Mouse (Mus musculus) hindbrain, embryonic 10.5 days (tissue): Measurements from ENCODE around the gene Olfr71. TPM values are rescaled to one million over a fixed set of nuclear protein-coding genes. Genes with fewer than 3 reads are reported as not detected.

Source experiments
- DNase-seq: peaks from one replicate; pipeline ENCODE4 v3.0.0-alpha.2; 2017; ENCODE audit warnings: low spot score
- H3K27ac ChIP-seq: fragments of 300-500 bp; sonication (generic); 2 replicates; pipeline ENCODE4 v1.5.1; 2016; ENCODE audit warnings: mild to moderate bottlenecking, moderate library complexity
- H3K27me3 ChIP-seq: fragments of 300-500 bp; sonication (generic); 2 replicates; pipeline ENCODE4 v1.6.1; 2016; ENCODE audit warnings: mild to moderate bottlenecking; ENCODE audit not compliant: poor library complexity, insufficient read depth, severe bottlenecking
- H3K36me3 ChIP-seq: fragments of 300-500 bp; sonication (generic); 2 replicates; pipeline ENCODE4 v1.6.1; 2016; ENCODE audit warnings: mild to moderate bottlenecking, moderate library complexity
- H3K4me1 ChIP-seq: fragments of 300-500 bp; sonication (generic); replicated peaks from 2 replicates; pipeline ENCODE4 v1.6.1; 2016; ENCODE audit warnings: mild to moderate bottlenecking
- H3K4me3 ChIP-seq: fragments of 300-500 bp; sonication (generic); 2 replicates; pipeline ENCODE4 v1.5.1; 2016; ENCODE audit warnings: mild to moderate bottlenecking, moderate library complexity
- H3K9me3 ChIP-seq: fragments of 300-500 bp; sonication (generic); 2 replicates; pipeline ENCODE4 v1.6.1; 2016; ENCODE audit warnings: mild to moderate bottlenecking, moderate library complexity
- WGBS: fragments of 180-500 bp; shearing (Covaris S2); methylation state at CpG from one replicate; pipeline ENCODE4 v1.1.7; 2016; 5-methylcytosine and 5-hydroxymethylcytosine counted together
- polyA plus RNA-seq: library from polyadenylated mRNA; unstranded; fragments of >200 nt; fragmentation: Nextera tagmentation; extraction: Ambion mirVana; gene quantifications from 2 replicates; pipeline ENCODE4 v1.2.1, GENCODE M21; 2016

Gene Olfr71
- polyA plus RNA-seq, 1 experiment from 2014 or later: not detected

- H3K27ac ChIP-seq: no peak overlapping the region
- H3K4me1 ChIP-seq: peaks cover 28% of the 10 kb centered on the region
- DNase-seq: no peak
- 72% methylated on average over 5 of the region's 5 CpGs for WGBS
- no peaks in the 10 kb centered on the region for H3K27me3 ChIP-seq
- no peaks in the 10 kb centered on the region for H3K36me3 ChIP-seq
- no peak overlapping the region for H3K4me3 ChIP-seq
- no peaks in the 10 kb centered on the region for H3K9me3 ChIP-seq
These were observed 18.5 kb upstream of the Olfr71 start for GRCm38 (mm10) chr4:43728576-43728954.

- H3K36me3 ChIP-seq: no peaks in the 10 kb centered on the region
- H3K9me3 ChIP-seq: no peaks in the 10 kb centered on the region
- no peak overlapping the region for H3K4me3 ChIP-seq
- peaks cover 28% of the 10 kb centered on the region for H3K4me1 ChIP-seq
- no peak for DNase-seq
- H3K27ac ChIP-seq: no peak overlapping the region
- no peaks in the 10 kb centered on the region for H3K27me3 ChIP-seq
- WGBS: 71% methylated on average over 7 of the region's 7 CpGs
These were observed 17.9 kb upstream of the Olfr71 start for GRCm38 (mm10) chr4:43727718-43728575.

GRCm38 (mm10) chr4:43726995-43727394 is 16.9 kb upstream of the Olfr71 start, which contains the start of gene Hrct1:
TSS of gene Hrct1 (plus strand) at chr4:43727188.
- no peak for DNase-seq
- Histone ChIP-seq H3K27me3 (no peaks in the 10 kb centered on the region), H3K4me3 (no peak within 1 kb of the TSS), H3K9me3 (no peaks in the 10 kb centered on the region), H3K36me3 (no peaks in the 10 kb centered on the region), H3K27ac (no peak within 1 kb of the TSS), H3K4me1 (peaks cover 28% of the 10 kb centered on the region)
- WGBS: 54% methylated on average over 3 of the region's 3 CpGs

- DNase-seq: no peak
- H3K27me3 ChIP-seq: no peaks in the 10 kb centered on the region
- peaks cover 28% of the 10 kb centered on the region for H3K4me1 ChIP-seq
- no peaks in the 10 kb centered on the region for H3K36me3 ChIP-seq
- WGBS: 71% methylated on average over 12 of the region's 12 CpGs
- H3K9me3 ChIP-seq: no peaks in the 10 kb centered on the region
- no peak overlapping the region for H3K27ac ChIP-seq
- H3K4me3 ChIP-seq: no peak overlapping the region
These were observed 16.4 kb upstream of the Olfr71 start for GRCm38 (mm10) chr4:43726228-43726993.

GRCm38 (mm10) chr4:43724764-43725163 is 14.7 kb upstream of the Olfr71 start:
- no peaks in the 10 kb centered on the region for H3K9me3 ChIP-seq
- no peaks in the 10 kb centered on the region for H3K27me3 ChIP-seq
- no peaks in the 10 kb centered on the region for H3K36me3 ChIP-seq
- no peak overlapping the region for H3K4me3 ChIP-seq
- peaks cover 18% of the 10 kb centered on the region for H3K4me1 ChIP-seq
- 41% methylated on average over 1 of the region's 1 CpGs for WGBS
- no peak overlapping the region for H3K27ac ChIP-seq
- DNase-seq: peak; percentile 18

GRCm38 (mm10) chr4:43722191-43722590 is 12.1 kb upstream of the Olfr71 start:
- no peak for DNase-seq
- Histone ChIP-seq H3K4me3 (no peak overlapping the region), H3K4me1 (peaks cover 4% of the 10 kb centered on the region; the same call in 1 of the 2 replicates), H3K36me3 (no peaks in the 10 kb centered on the region), H3K27me3 (no peaks in the 10 kb centered on the region), H3K9me3 (no peaks in the 10 kb centered on the region), H3K27ac (no peak overlapping the region)
- WGBS: 93% methylated on average over 4 of the region's 4 CpGs

- DNase-seq: no peak
- Histone ChIP-seq H3K4me1 (no peaks in the 10 kb centered on the region), H3K36me3 (no peaks in the 10 kb centered on the region), H3K4me3 (no peak overlapping the region), H3K27me3 (no peaks in the 10 kb centered on the region), H3K27ac (no peak overlapping the region), H3K9me3 (no peaks in the 10 kb centered on the region)
- WGBS: 67% methylated on average over 16 of the region's 16 CpGs
These were observed 10.6 kb upstream of the Olfr71 start for GRCm38 (mm10) chr4:43720491-43721228.

GRCm38 (mm10) chr4:43713652-43714219 is 3.7 kb upstream of the Olfr71 start:
- no peak for DNase-seq
- H3K9me3 ChIP-seq: no peaks in the 10 kb centered on the region
- no peak overlapping the region for H3K4me3 ChIP-seq
- H3K4me1 ChIP-seq: no peaks in the 10 kb centered on the region
- WGBS: 52% methylated on average over 7 of the region's 7 CpGs
- no peak overlapping the region for H3K27ac ChIP-seq
- H3K27me3 ChIP-seq: no peaks in the 10 kb centered on the region
- no peaks in the 10 kb centered on the region for H3K36me3 ChIP-seq

- Histone ChIP-seq H3K4me3 (no peak overlapping the region), H3K9me3 (no peaks in the 10 kb centered on the region), H3K27ac (no peak overlapping the region), H3K27me3 (no peaks in the 10 kb centered on the region), H3K36me3 (no peaks in the 10 kb centered on the region), H3K4me1 (peaks cover 5% of the 10 kb centered on the region)
- WGBS: 2% methylated on average over 2 of the region's 2 CpGs
- peak; percentile 79 for DNase-seq
These were observed 1.8 kb upstream of the Olfr71 start for GRCm38 (mm10) chr4:43711821-43712220.

GRCm38 (mm10) chr4:43705991-43706390 is 4.1 kb downstream of the Olfr71 start:
- Histone ChIP-seq H3K36me3 (no peaks in the 10 kb centered on the region), H3K4me3 (no peak overlapping the region), H3K9me3 (no peaks in the 10 kb centered on the region), H3K4me1 (peaks cover 8% of the 10 kb centered on the region), H3K27me3 (no peaks in the 10 kb centered on the region), H3K27ac (0 out of 2 replicates have a peak overlapping the region, but pooled peaks have one; percentile 16)
- 88% methylated on average over 13 of the region's 13 CpGs for WGBS
- no peak for DNase-seq

- Histone ChIP-seq H3K27me3 (no peaks in the 10 kb centered on the region), H3K4me1 (peaks cover 8% of the 10 kb centered on the region), H3K9me3 (no peaks in the 10 kb centered on the region), H3K27ac (no peak overlapping the region), H3K36me3 (no peaks in the 10 kb centered on the region), H3K4me3 (no peak overlapping the region)
- no peak for DNase-seq
- WGBS: 85% methylated on average over 8 of the region's 8 CpGs
These were observed 6.2 kb downstream of the Olfr71 start for GRCm38 (mm10) chr4:43703851-43704250.

GRCm38 (mm10) chr4:43703439-43703838 is 6.6 kb downstream of the Olfr71 start:
- no peaks in the 10 kb centered on the region for H3K27me3 ChIP-seq
- no peak overlapping the region for H3K27ac ChIP-seq
- H3K9me3 ChIP-seq: no peaks in the 10 kb centered on the region
- H3K36me3 ChIP-seq: no peaks in the 10 kb centered on the region
- DNase-seq: no peak
- 76% methylated on average over 6 of the region's 6 CpGs for WGBS
- H3K4me3 ChIP-seq: no peak overlapping the region
- H3K4me1 ChIP-seq: peaks cover 8% of the 10 kb centered on the region
